Mouse (Mus musculus): Measurements from ENCODE around the gene Trpm3.

DNA sequence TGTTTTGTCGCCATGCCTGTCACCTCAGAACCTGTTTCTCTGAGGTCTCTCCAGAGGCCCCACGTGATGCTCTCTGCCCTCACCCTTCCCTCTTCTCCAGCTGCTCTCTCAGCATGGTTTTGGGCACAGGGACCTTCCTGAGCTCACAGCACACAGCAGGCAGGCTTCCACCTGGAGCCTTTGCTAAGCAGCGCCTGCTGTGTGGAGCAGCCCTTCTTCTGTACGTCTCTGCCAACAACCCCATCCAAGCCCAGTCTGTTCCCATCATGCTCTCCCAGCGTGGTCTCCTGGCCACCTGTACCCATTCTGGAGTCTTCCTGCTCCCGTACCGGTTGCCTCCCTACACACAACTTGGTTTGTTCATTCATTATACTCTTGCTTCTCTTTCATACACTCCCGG is 823.9 kb downstream of the Trpm3 start:
- no peak for TF ChIP-seq CTCF (IDR thresholded peaks at IDR 0.05; ENCODE audit: low read depth, low read length)
- TF ChIP-seq POLR2A (IDR thresholded peaks at IDR 0.05; ENCODE audit: insufficient read depth, low read length) = no peak
